Mouse (Mus musculus): ENCODE measurements around the gene Zdhhc8. TPM values are rescaled to one million over a fixed set of nuclear protein-coding genes. Genes with fewer than 3 reads are reported as not detected.
A peak's percentile ranks its signal among the peaks of the same experiment; 100 is the strongest.

Zdhhc8 gene
- polyA plus RNA-seq, 1 experiment from 2014 or later = 12.2 TPM

DNA sequence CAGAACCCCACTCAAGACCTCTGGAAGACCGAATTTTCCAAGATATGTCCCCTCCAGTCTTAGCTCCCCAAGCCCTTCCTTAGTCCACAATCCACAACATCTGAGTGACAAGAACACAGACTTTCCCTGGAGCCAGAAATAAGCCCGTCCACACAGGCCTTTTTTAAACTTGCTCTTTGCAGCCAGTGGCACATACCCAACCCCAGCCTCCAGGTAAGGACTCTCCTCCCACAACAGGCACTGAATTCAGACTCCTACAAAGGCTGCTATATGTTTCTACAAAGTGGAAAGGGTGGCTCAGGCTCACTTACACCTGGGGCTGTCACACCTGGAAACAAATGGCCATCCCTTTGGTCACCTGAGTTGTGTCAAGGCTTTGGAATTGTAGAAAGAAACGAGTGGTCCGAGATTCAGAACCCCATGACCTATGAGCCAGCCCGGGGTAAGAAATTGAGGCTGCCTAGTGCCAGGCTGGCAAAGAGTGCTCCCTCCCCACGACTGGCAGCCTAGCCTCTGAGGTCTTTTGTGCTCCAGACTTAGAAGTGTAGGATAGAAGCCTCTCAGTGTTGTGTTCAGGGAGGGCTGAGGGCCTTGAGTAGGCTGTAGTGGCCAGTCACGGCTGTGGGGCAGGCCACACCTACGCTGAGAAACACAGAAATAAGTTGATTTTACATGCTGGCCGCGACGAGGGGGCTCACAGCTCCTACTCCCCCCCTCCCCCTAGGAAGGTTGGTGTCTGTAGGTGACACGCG lies 841 bp downstream of the Zdhhc8 start:
- H3K36me3 ChIP-seq (ENCODE audit: control insufficient read depth, insufficient read depth, low read length) = peaks cover 8% of the 10 kb centered on the region
- H3K4me1 ChIP-seq (ENCODE audit: control insufficient read depth, insufficient read depth, low read length) = peaks cover 24% of the 10 kb centered on the region
- peak; percentile 28; the same call in 1 of the 2 replicates for ATAC-seq (ENCODE audit: low read depth)

DNA sequence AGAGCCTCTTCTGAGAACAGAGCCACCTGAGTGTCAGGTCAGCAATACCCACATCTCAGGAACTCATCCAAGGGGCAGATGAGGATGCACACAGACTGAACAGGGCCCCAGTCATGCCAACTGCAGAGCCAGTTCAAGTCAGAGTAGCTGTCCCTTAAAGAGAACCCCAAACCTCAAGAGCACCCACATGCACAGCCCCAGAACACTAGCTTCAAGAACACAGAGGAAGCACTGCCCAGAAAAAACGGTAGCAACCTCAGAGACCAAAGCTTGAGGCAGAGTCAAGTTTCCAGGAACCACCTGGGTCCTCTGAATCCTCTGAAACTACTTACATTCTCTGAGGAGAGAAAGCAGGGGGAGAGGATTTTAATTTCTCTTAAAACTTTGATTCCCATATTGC lies 1.5 kb downstream of the Zdhhc8 start:
- ATAC-seq (ENCODE audit: low read depth) = no peak
- Histone ChIP-seq H3K36me3 (ENCODE audit: control insufficient read depth, insufficient read depth, low read length) (peaks cover 4% of the 10 kb centered on the region; the same call in 1 of the 2 replicates), H3K27ac (ENCODE audit: low read depth, low read length) (no peak overlapping the region), H3K9me3 (ENCODE audit: control insufficient read depth, low read length) (no peaks in the 10 kb centered on the region), H3K4me2 (ENCODE audit: low read depth, low read length) (peak overlapping the region; percentile 86; the same call in 1 of the 2 replicates), H3K9ac (replicated peaks; ENCODE audit: low read depth, low read length) (peak overlapping the region; percentile 94; the same call in 1 of the 2 replicates), H3K4me1 (ENCODE audit: control insufficient read depth, insufficient read depth, low read length) (peaks cover 24% of the 10 kb centered on the region), H3K27me3 (ENCODE audit: control insufficient read depth, insufficient read depth, low read length) (no peaks in the 10 kb centered on the region), H3K4me3 (ENCODE audit: low read depth, low read length) (no peak overlapping the region; the same call in 1 of the 2 replicates)
- WGBS = 33% methylated on average over 1 of the region's 1 CpGs

More for the DNA sequence above, 841 bp downstream of the Zdhhc8 start:
- Histone ChIP-seq H3K9me3 (ENCODE audit: control insufficient read depth, low read length) (no peaks in the 10 kb centered on the region), H3K27ac (ENCODE audit: low read depth, low read length) (peak overlapping the region; percentile 91), H3K4me2 (ENCODE audit: low read depth, low read length) (peak overlapping the region; percentile 86), H3K27me3 (ENCODE audit: control insufficient read depth, insufficient read depth, low read length) (no peaks in the 10 kb centered on the region), H3K9ac (replicated peaks; ENCODE audit: low read depth, low read length) (peak overlapping the region; percentile 94), H3K4me3 (ENCODE audit: low read depth, low read length) (peak overlapping the region; percentile 84)
- 23% methylated on average over 13 of the region's 13 CpGs for WGBS

DNA sequence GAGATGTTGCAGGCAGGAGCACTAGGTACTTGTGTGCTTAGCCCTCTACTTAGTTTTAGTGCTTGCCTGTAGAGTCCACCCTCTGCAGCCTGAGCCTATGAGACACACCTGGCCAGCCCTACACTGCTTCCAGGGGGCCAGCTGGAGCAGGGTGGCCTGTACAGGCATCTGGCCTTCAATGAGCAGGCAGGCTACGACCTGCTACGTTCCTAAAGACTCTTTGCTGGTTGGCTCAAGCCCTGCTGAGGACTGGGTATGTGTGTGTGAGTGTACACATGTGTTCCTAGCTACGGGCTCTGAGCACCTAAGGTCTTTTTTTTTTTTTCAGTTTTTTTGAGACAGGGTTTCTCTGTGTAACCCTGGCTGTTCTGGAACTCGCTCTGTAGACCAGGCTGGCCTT lies 3.5 kb downstream of the Zdhhc8 start:
- no peak overlapping the region for H3K9ac ChIP-seq (replicated peaks; ENCODE audit: low read depth, low read length)

DNA sequence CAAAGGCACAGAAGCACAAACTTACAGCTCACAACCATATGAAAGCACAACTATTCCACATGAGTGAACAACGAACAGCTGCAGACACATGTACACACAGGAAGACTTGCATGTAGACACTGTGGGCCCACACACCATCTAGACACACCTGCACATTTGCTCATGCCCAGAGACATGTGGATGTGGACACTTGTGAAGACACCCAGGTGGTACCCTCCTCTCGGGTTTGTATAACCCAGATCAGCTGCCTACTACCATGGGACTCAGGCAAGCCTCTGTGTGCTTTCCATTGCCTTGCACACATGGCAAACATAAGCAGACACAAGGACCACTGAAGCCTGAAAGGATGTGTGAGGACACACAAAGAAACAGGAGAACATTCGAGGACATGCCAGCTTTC lies 3.9 kb downstream of the Zdhhc8 start:
- Histone ChIP-seq H3K9me3 (ENCODE audit: control insufficient read depth, low read length) (no peaks in the 10 kb centered on the region), H3K27me3 (ENCODE audit: control insufficient read depth, insufficient read depth, low read length) (no peaks in the 10 kb centered on the region), H3K4me3 (ENCODE audit: low read depth, low read length) (no peak overlapping the region), H3K36me3 (ENCODE audit: control insufficient read depth, insufficient read depth, low read length) (peaks cover 9% of the 10 kb centered on the region), H3K9ac (replicated peaks; ENCODE audit: low read depth, low read length) (no peak overlapping the region), H3K4me2 (ENCODE audit: low read depth, low read length) (no peak overlapping the region), H3K27ac (ENCODE audit: low read depth, low read length) (no peak overlapping the region), H3K4me1 (ENCODE audit: control insufficient read depth, insufficient read depth, low read length) (peaks cover 22% of the 10 kb centered on the region)
- ATAC-seq (ENCODE audit: low read depth) = no peak
- WGBS = 90% methylated on average over 3 of the region's 3 CpGs

More for the DNA sequence above, 3.5 kb downstream of the Zdhhc8 start:
- Histone ChIP-seq H3K4me3 (ENCODE audit: low read depth, low read length) (no peak overlapping the region), H3K27me3 (ENCODE audit: control insufficient read depth, insufficient read depth, low read length) (no peaks in the 10 kb centered on the region), H3K9me3 (ENCODE audit: control insufficient read depth, low read length) (no peaks in the 10 kb centered on the region), H3K27ac (ENCODE audit: low read depth, low read length) (no peak overlapping the region), H3K4me2 (ENCODE audit: low read depth, low read length) (no peak overlapping the region), H3K4me1 (ENCODE audit: control insufficient read depth, insufficient read depth, low read length) (peaks cover 24% of the 10 kb centered on the region), H3K36me3 (ENCODE audit: control insufficient read depth, insufficient read depth, low read length) (0 out of 2 replicates have a peak, but pooled peaks cover 6% of the 10 kb centered on the region)
- whole genome bisulfite sequencing = 94% methylated on average over 4 of the region's 4 CpGs
- ATAC-seq (ENCODE audit: low read depth) = no peak

DNA sequence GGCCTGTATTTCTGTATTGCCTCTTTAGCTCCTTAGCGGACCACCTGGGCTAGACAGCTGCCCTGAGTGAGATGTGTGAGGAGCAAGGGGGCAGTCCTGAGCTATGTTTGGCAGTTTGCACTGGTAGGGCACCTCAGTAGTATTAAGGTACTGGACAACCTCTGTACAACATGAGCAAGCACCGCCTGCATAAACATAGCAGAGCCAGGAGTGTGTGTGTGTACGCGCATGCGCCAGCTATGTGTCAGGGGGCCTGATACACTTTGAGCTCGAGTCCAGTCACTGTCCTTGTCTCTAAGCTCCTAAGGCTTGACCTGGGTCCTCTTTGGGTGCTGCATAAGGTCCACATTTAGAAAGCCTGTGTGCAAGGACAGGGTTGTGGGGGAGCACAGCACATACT lies 4.3 kb downstream of the Zdhhc8 start:
- Histone ChIP-seq H3K27me3 (ENCODE audit: control insufficient read depth, insufficient read depth, low read length) (no peaks in the 10 kb centered on the region), H3K9ac (replicated peaks; ENCODE audit: low read depth, low read length) (no peak overlapping the region), H3K27ac (ENCODE audit: low read depth, low read length) (no peak overlapping the region), H3K36me3 (ENCODE audit: control insufficient read depth, insufficient read depth, low read length) (peaks cover 13% of the 10 kb centered on the region), H3K4me2 (ENCODE audit: low read depth, low read length) (no peak overlapping the region), H3K4me3 (ENCODE audit: low read depth, low read length) (no peak overlapping the region), H3K4me1 (ENCODE audit: control insufficient read depth, insufficient read depth, low read length) (peaks cover 18% of the 10 kb centered on the region), H3K9me3 (ENCODE audit: control insufficient read depth, low read length) (no peaks in the 10 kb centered on the region)
- no peak for ATAC-seq (ENCODE audit: low read depth)
- WGBS = 92% methylated on average over 6 of the region's 6 CpGs

DNA sequence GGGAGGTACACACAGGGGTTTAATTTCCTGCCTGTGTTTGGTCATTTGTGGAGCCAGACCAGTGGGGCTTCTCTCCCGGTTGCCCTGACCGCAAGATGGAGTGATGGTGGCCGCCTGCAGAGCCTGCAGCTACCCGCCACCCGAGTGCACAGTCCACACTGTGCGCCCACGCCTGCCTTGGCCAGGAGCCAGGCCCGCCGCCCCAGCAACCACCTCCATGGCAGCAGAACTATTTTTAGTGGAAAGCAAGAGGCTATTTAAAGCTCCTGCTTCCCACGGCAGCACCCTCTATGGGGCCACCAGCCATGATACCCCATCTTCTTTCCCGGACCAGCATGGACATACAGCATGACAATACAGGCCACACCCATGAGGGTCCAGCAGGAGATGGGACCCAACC lies 5.3 kb downstream of the Zdhhc8 start:
- ATAC-seq (ENCODE audit: low read depth) = peak; percentile 21; the same call in 1 of the 2 replicates
- H3K27ac ChIP-seq (ENCODE audit: low read depth, low read length) = no peak overlapping the region
- no peaks in the 10 kb centered on the region for H3K9me3 ChIP-seq (ENCODE audit: control insufficient read depth, low read length)
- WGBS = 58% methylated on average over 11 of the region's 11 CpGs
- no peak overlapping the region for H3K9ac ChIP-seq (replicated peaks; ENCODE audit: low read depth, low read length)
- peaks cover 18% of the 10 kb centered on the region for H3K4me1 ChIP-seq (ENCODE audit: control insufficient read depth, insufficient read depth, low read length)
- H3K4me3 ChIP-seq (ENCODE audit: low read depth, low read length) = no peak overlapping the region
- no peak overlapping the region for H3K4me2 ChIP-seq (ENCODE audit: low read depth, low read length)
- peaks cover 19% of the 10 kb centered on the region for H3K36me3 ChIP-seq (ENCODE audit: control insufficient read depth, insufficient read depth, low read length)
- H3K27me3 ChIP-seq (ENCODE audit: control insufficient read depth, insufficient read depth, low read length) = no peaks in the 10 kb centered on the region

DNA sequence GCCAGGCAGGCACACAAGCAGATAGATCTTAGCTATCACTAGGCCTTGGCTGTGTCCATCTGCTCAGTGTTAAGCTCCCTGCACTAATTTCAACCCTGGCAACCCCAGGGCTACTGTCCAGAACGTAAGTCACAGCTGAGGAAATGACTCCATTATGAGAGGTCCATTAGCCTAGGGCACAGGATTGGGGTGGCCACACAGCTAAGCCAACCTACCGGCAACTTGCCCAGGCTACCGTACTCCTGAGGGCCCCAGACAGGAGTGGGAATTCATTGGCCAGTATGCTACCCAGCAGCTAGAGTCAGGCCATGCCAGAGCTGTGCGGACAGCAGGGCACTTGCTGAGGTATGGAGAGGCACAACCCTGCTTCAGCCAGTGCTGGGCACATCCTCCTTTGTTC lies 6.1 kb downstream of the Zdhhc8 start:
- no peak overlapping the region for H3K27ac ChIP-seq (ENCODE audit: low read depth, low read length)
- H3K4me3 ChIP-seq (ENCODE audit: low read depth, low read length) = no peak overlapping the region
- peaks cover 22% of the 10 kb centered on the region for H3K36me3 ChIP-seq (ENCODE audit: control insufficient read depth, insufficient read depth, low read length)

DNA sequence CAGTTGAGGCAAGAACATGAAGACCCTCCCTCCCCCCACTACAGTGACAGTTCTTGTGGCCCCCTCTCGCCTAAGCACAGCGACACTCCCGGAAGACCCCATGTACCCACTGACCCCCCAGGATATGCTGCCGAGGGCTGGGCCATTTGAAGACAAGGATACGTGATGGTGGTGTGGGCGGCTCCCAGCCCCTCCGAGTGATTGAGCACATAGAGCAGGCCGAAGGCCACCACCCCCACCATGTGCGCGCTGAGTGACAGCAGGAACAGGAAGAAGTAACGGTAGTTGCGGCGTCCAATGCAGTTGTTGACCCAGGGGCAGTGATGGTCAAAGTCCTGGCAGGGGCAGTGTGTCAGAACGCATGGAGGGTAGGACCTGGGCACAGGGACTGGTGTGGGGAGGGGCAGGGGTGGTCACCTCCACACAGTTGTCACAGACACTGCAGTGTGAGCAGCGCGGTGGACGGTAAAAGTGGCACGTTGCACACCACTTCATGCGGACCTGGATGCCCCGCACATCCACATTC lies 7.0 kb downstream of the Zdhhc8 start:
- Histone ChIP-seq H3K36me3 (ENCODE audit: control insufficient read depth, insufficient read depth, low read length) (peaks cover 31% of the 10 kb centered on the region), H3K27me3 (ENCODE audit: control insufficient read depth, insufficient read depth, low read length) (no peaks in the 10 kb centered on the region), H3K4me3 (ENCODE audit: low read depth, low read length) (no peak overlapping the region), H3K4me1 (ENCODE audit: control insufficient read depth, insufficient read depth, low read length) (peaks cover 5% of the 10 kb centered on the region; the same call in 1 of the 2 replicates), H3K4me2 (ENCODE audit: low read depth, low read length) (no peak overlapping the region), H3K9ac (replicated peaks; ENCODE audit: low read depth, low read length) (no peak overlapping the region), H3K9me3 (ENCODE audit: control insufficient read depth, low read length) (no peaks in the 10 kb centered on the region), H3K27ac (ENCODE audit: low read depth, low read length) (no peak overlapping the region)
- no peak for ATAC-seq (ENCODE audit: low read depth)
- 95% methylated on average over 20 of the region's 20 CpGs for WGBS

More for the DNA sequence above, 6.1 kb downstream of the Zdhhc8 start:
- no peak overlapping the region for H3K4me2 ChIP-seq (ENCODE audit: low read depth, low read length)
- no peak overlapping the region for H3K9ac ChIP-seq (replicated peaks; ENCODE audit: low read depth, low read length)
- peaks cover 12% of the 10 kb centered on the region for H3K4me1 ChIP-seq (ENCODE audit: control insufficient read depth, insufficient read depth, low read length)
- 89% methylated on average over 4 of the region's 4 CpGs for WGBS
- H3K9me3 ChIP-seq (ENCODE audit: control insufficient read depth, low read length) = no peaks in the 10 kb centered on the region
- ATAC-seq (ENCODE audit: low read depth) = no peak
- H3K27me3 ChIP-seq (ENCODE audit: control insufficient read depth, insufficient read depth, low read length) = no peaks in the 10 kb centered on the region

DNA sequence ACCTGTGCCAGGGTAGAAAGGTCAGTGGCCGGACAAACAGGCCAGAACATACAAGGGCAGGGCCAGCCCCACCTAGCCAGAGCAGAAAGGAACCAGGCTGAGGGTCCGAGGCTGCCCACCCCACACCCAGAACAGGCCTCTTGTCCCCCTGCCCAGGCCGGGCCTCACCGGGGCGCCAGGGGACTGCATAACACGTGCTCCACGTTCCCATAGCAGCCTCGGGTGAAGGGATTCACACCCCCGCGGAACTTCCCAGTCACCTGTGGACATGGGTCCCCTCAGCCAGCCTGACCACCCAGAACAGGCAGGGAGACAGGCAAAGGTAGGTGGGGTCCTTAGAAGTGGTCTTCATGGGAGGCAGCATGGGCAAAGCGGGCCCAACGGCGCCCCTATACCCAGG lies 7.7 kb downstream of the Zdhhc8 start:
- no peak overlapping the region for H3K27ac ChIP-seq (ENCODE audit: low read depth, low read length)
- H3K36me3 ChIP-seq (ENCODE audit: control insufficient read depth, insufficient read depth, low read length) = peaks cover 36% of the 10 kb centered on the region
- ATAC-seq (ENCODE audit: low read depth) = no peak
- peaks cover 5% of the 10 kb centered on the region; the same call in 1 of the 2 replicates for H3K4me1 ChIP-seq (ENCODE audit: control insufficient read depth, insufficient read depth, low read length)
- no peak overlapping the region for H3K4me2 ChIP-seq (ENCODE audit: low read depth, low read length)
- WGBS = 91% methylated on average over 13 of the region's 13 CpGs
- no peak overlapping the region for H3K9ac ChIP-seq (replicated peaks; ENCODE audit: low read depth, low read length)
- H3K4me3 ChIP-seq (ENCODE audit: low read depth, low read length) = no peak overlapping the region
- no peaks in the 10 kb centered on the region for H3K9me3 ChIP-seq (ENCODE audit: control insufficient read depth, low read length)
- H3K27me3 ChIP-seq (ENCODE audit: control insufficient read depth, insufficient read depth, low read length) = no peaks in the 10 kb centered on the region

Measured in neural tube, embryonic 14.5 days (tissue).